Mouse (Mus musculus) embryonic fibroblast, embryonic 13.5 days (primary cell): ENCODE data around the gene Myh10.

ENCODE experiments used
- CTCF ChIP-seq: IDR thresholded peaks from 2 replicates; pipeline ENCODE4 v1.5.1; 2011; ENCODE audit warnings: mild to moderate bottlenecking, control low read depth, low read length, moderate library complexity, borderline replicate concordance; ENCODE audit not compliant: insufficient read depth
- POLR2A ChIP-seq: IDR thresholded peaks from 2 replicates; pipeline ENCODE4 v1.6.1; 2011; ENCODE audit warnings: low read depth, mild to moderate bottlenecking, control low read depth, low read length, moderate library complexity

DNA sequence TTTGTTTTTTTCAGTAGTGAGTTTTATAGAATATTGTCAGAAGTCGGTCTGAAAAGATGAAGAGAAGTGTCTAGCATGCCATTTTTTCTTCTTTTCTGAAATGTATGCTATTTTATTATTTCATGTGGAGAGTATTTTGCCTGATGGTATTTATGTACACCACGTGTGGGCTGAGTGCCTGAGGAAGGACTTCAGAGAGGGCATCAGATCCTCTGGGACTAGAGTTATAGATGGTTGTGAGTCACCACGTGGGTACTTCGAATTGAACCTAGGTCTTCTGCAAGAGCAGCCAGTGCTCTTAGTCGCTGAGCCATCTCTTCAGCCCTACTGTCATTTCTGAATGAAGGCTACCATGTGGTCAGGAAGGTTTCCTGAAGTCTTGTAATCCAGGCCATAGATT is 28.4 kb downstream of the Myh10 start:
- TF ChIP-seq POLR2A: no peak
- no peak for TF ChIP-seq CTCF
